Mouse (Mus musculus) lung, embryonic 15.5 days (tissue): ENCODE data around the gene Atraid. TPM values are rescaled to one million over a fixed set of nuclear protein-coding genes. Genes with fewer than 3 reads are reported as not detected.

Source experiments
- polyA plus RNA-seq: library from polyadenylated mRNA; unstranded; fragments of >200 nt; fragmentation: Nextera tagmentation; extraction: Ambion mirVana; gene quantifications from 2 replicates; pipeline ENCODE4 v1.2.1, GENCODE M21; 2015

Atraid gene
- polyA plus RNA-seq, 1 experiment from 2014 or later: 154 TPM

Other genes with a start within 250 kb of the Atraid start
- gene Mapre3, start 233.7 kb upstream of the Atraid start, polyA plus RNA-seq: 19.4 and 21.7 TPM in 2 replicates
- 78.4 and 79.8 TPM in 2 replicates for gene Tmem214, start 180.3 kb upstream of the Atraid start, polyA plus RNA-seq
- gene Agbl5, start 159.6 kb upstream of the Atraid start, polyA plus RNA-seq: 20.4 and 21.0 TPM in 2 replicates
- 421 and 449 TPM in 2 replicates for gene Ost4, start 140.5 kb upstream of the Atraid start, polyA plus RNA-seq
- 228 and 233 TPM in 2 replicates for gene Emilin1, start 134.9 kb upstream of the Atraid start, polyA plus RNA-seq
- gene Khk, start 126.9 kb upstream of the Atraid start, polyA plus RNA-seq: 11.8 and 14.6 TPM in 2 replicates
- gene Cgref1, start 102.7 kb upstream of the Atraid start, polyA plus RNA-seq: 2.3 and 2.4 TPM in 2 replicates
- 135 TPM in 2 replicates for gene Preb, start 88.0 kb upstream of the Atraid start, polyA plus RNA-seq
- 0.29 and 0.35 TPM in 2 replicates for gene Tcf23, start 79.7 kb upstream of the Atraid start, polyA plus RNA-seq
- 7.8 and 8.1 TPM in 2 replicates for gene Slc5a6, start 612 bp downstream of the Atraid start, polyA plus RNA-seq
- 27.5 and 29.6 TPM in 2 replicates for gene Cad, start 6.5 kb downstream of the Atraid start, polyA plus RNA-seq
- gene Dnajc5g, start 58.0 kb downstream of the Atraid start, polyA plus RNA-seq: not detected in 2 replicates
- gene Slc30a3, start 59.9 kb downstream of the Atraid start, polyA plus RNA-seq: 0.25 and 0.29 TPM in 2 replicates
- gene Trim54, start 68.4 kb downstream of the Atraid start, polyA plus RNA-seq: 0.36 and 0.70 TPM in 2 replicates
- not detected in 2 replicates for gene Ucn, start 90.5 kb downstream of the Atraid start, polyA plus RNA-seq
- gene Mpv17, start 105.9 kb downstream of the Atraid start, polyA plus RNA-seq: 51.3 and 60.6 TPM in 2 replicates
- 1.1 and 1.4 TPM in 2 replicates for gene Gm29609, start 131.6 kb downstream of the Atraid start, polyA plus RNA-seq
- gene Gtf3c2, start 131.8 kb downstream of the Atraid start, polyA plus RNA-seq: 68.4 and 69.3 TPM in 2 replicates
- 146 and 147 TPM in 2 replicates for gene Snx17, start 144.9 kb downstream of the Atraid start, polyA plus RNA-seq
- 61.2 and 64.3 TPM in 2 replicates for gene Eif2b4, start 145.1 kb downstream of the Atraid start, polyA plus RNA-seq
- 8.8 and 9.5 TPM in 2 replicates for gene Zfp513, start 154.0 kb downstream of the Atraid start, polyA plus RNA-seq
- 141 and 144 TPM in 2 replicates for gene Ppm1g, start 172.4 kb downstream of the Atraid start, polyA plus RNA-seq
- 155 and 167 TPM in 2 replicates for gene Nrbp1, start 192.6 kb downstream of the Atraid start, polyA plus RNA-seq
- 0.40 and 0.64 TPM in 2 replicates for gene Gm9970, start 192.9 kb downstream of the Atraid start, polyA plus RNA-seq
- 36.4 and 37.9 TPM in 2 replicates for gene Krtcap3, start 203.4 kb downstream of the Atraid start, polyA plus RNA-seq
- gene Ift172, start 242.8 kb downstream of the Atraid start, polyA plus RNA-seq: 33.8 and 37.2 TPM in 2 replicates
- gene Fndc4, start 247.8 kb downstream of the Atraid start, polyA plus RNA-seq: 51.5 and 54.8 TPM in 2 replicates
- 0.07 and 0.16 TPM in 2 replicates for gene Gckr, start 249.1 kb downstream of the Atraid start, polyA plus RNA-seq